Mouse (Mus musculus) megakaryocyte progenitor cell, adult 5-6 weeks (primary cell): ENCODE measurements around the gene Zfp988. TPM values are rescaled to one million over a fixed set of nuclear protein-coding genes. Genes with fewer than 3 reads are reported as not detected.
"Not testable (repeated sequence)": the region's sequence is repeated elsewhere in the genome, so short reads cannot be mapped to it uniquely, and the experiment has no call there.

Experiments used
- ATAC-seq: replicated peaks from 2 replicates; pipeline ENCODE4 v1.8.0; 2016; ENCODE audit warnings: mild to moderate bottlenecking, moderate TSS enrichment, inconsistent platforms; ENCODE audit not compliant: poor library complexity
- total RNA-seq, 2 experiments: library from RNA; stranded (forward) in 1 of 2; stranded (reverse) in 1 of 2; fragments of 157-497, 149-512 nt in 1 of 2; fragments of 200-1000 nt in 1 of 2; gene quantifications; 2 replicates each; pipeline versions ENCODE4 v1.2.3 to v1.2.4; 2015 to 2017

The Zfp988 gene
- total RNA-seq, 2 experiments from 2014 or later, result 0.74 TPM; not detected in 1

- ATAC-seq, result peak; percentile 54
Observed at GRCm38 (mm10) chr4:147343042-147343908, 37.8 kb downstream of the Zfp988 start.

- ATAC-seq, result not testable (repeated sequence)
Observed at GRCm38 (mm10) chr4:147345061-147345554, 39.6 kb downstream of the Zfp988 start.

- ATAC-seq, result not testable (repeated sequence)
Observed at GRCm38 (mm10) chr4:147346361-147347035, 41.0 kb downstream of the Zfp988 start.

- not testable (repeated sequence) for ATAC-seq
Observed at GRCm38 (mm10) chr4:147347300-147347699, 41.8 kb downstream of the Zfp988 start.

- not testable (repeated sequence) for ATAC-seq
Observed at GRCm38 (mm10) chr4:147347880-147348279, 42.4 kb downstream of the Zfp988 start.

- ATAC-seq, result not testable (repeated sequence)
Observed at GRCm38 (mm10) chr4:147348401-147348800, 42.9 kb downstream of the Zfp988 start.

- not testable (repeated sequence) for ATAC-seq
Observed at GRCm38 (mm10) chr4:147348906-147349686, 43.6 kb downstream of the Zfp988 start.

GRCm38 (mm10) chr4:147349687-147350415 is 44.4 kb downstream of the Zfp988 start:
- ATAC-seq, result not testable (repeated sequence)

GRCm38 (mm10) chr4:147350541-147350940 is 45.1 kb downstream of the Zfp988 start:
- ATAC-seq, result 0 out of 2 replicates have a peak, but pooled peaks have one; percentile 17

- not testable (repeated sequence) for ATAC-seq
Observed at GRCm38 (mm10) chr4:147351376-147351980, 46.0 kb downstream of the Zfp988 start.

- ATAC-seq, result not testable (repeated sequence)
Observed at GRCm38 (mm10) chr4:147353626-147354025, 48.2 kb downstream of the Zfp988 start.

GRCm38 (mm10) chr4:147356042-147356441 is 50.6 kb downstream of the Zfp988 start:
- not testable (repeated sequence) for ATAC-seq

GRCm38 (mm10) chr4:147357195-147357594 is 51.7 kb downstream of the Zfp988 start:
- ATAC-seq, result not testable (repeated sequence)

GRCm38 (mm10) chr4:147361003-147361402 is 55.5 kb downstream of the Zfp988 start, which contains the start of gene Zfp978:
TSS of gene Zfp978 (plus strand) at chr4:147361303.
- not testable (repeated sequence) for ATAC-seq

- ATAC-seq, result not testable (repeated sequence)
Observed at GRCm38 (mm10) chr4:147361872-147362271, 56.4 kb downstream of the Zfp988 start.

- ATAC-seq, result 0 out of 2 replicates have a peak, but pooled peaks have one; percentile 23
Observed at GRCm38 (mm10) chr4:147369564-147369963, 64.1 kb downstream of the Zfp988 start.

GRCm38 (mm10) chr4:147383199-147383598 is 77.7 kb downstream of the Zfp988 start:
- ATAC-seq, result not testable (repeated sequence)
